Mouse (Mus musculus): ENCODE results near the gene Ywhag. TPM values are rescaled to one million over a fixed set of nuclear protein-coding genes. Genes with fewer than 3 reads are reported as not detected.

The Ywhag gene
- polyA plus RNA-seq, 1 experiment from 2014 or later: 168 TPM

DNA sequence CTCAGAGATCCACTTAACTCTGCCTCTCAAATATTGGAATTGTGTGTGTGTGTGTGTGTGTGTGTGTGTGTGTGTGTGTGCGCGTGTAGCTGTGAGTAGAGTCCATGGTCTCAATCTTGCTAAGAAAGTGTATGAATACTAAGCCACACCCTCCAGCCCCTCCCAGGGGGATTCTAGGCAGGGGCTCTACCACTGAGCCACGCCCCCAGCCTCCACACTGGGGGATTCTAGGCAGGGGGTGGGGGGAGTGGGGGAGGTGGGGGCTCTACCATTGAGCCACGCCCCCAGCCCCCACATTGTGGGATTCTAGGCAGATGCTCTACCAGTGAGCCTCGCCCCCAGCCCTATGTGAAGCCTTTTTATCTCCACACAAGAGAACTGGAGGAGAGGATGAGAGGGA lies 12.2 kb upstream of the Ywhag start:
- Histone ChIP-seq H3K4me1 (peaks cover 8% of the 10 kb centered on the region), H3K4me2 (no peak overlapping the region), H3K27me3 (no peaks in the 10 kb centered on the region), H3K9ac (no peak overlapping the region), H3K36me3 (no peaks in the 10 kb centered on the region), H3K9me3 (no peaks in the 10 kb centered on the region), H3K27ac (no peak overlapping the region), H3K4me3 (no peak overlapping the region)
- 79% methylated on average over 5 of the region's 5 CpGs for WGBS
- no peak for ATAC-seq (ENCODE audit: insufficient number of reproducible peaks, low FRiP score, low TSS enrichment, low read depth)

DNA sequence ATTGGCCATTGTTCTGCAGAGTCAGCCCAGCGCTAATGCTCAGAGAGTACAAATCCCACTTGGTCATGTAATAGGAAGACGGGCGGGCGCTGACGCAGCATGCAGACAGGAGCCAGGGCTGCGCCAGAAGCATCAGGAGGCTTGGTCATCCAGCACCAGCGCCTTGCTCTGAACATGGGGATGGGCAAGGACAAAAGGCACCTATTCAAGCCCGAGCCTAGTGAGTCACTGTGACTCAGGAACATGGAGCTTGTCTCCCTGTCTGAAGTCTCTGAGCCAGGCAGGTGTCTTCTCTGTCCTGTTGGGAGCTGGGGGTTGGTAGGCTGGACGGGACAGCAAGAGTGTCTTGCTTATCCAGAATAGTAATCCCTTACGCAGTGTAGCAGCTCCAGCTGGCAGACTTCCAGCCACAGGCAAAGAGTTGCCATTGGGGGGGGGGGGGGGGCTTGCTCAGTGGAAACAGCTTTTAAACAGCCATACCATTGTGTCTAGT lies 11.5 kb upstream of the Ywhag start:
- H3K27me3 ChIP-seq: no peaks in the 10 kb centered on the region
- no peak overlapping the region for H3K27ac ChIP-seq
- H3K36me3 ChIP-seq: no peaks in the 10 kb centered on the region
- no peaks in the 10 kb centered on the region for H3K9me3 ChIP-seq
- H3K9ac ChIP-seq: no peak overlapping the region
- WGBS: 56% methylated on average over 10 of the region's 10 CpGs
- H3K4me2 ChIP-seq: no peak overlapping the region
- peaks cover 8% of the 10 kb centered on the region for H3K4me1 ChIP-seq
- no peak overlapping the region for H3K4me3 ChIP-seq
- ATAC-seq (ENCODE audit: insufficient number of reproducible peaks, low FRiP score, low TSS enrichment, low read depth): no peak

DNA sequence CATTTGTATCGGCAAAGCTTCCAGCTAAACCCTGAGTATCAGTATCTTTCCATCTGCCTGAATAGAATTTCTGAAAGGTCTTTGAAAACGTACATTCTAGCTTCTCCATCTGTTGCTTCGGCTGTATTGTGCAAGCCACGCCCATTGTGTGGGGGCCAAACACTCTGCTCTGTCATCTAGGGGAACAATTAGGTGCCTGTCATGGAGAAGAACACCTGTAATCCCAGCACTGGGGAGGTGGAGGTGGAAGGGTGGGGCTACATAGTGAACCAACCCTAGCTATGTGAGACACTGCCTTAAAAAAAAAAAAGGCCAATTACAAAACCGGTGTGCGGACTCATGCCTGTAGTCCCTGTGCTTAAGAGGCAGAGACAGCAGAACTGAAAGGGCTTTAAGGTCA lies 8.3 kb upstream of the Ywhag start:
- no peak for ATAC-seq (ENCODE audit: insufficient number of reproducible peaks, low FRiP score, low TSS enrichment, low read depth)
- H3K27me3 ChIP-seq: no peaks in the 10 kb centered on the region
- H3K4me2 ChIP-seq: no peak overlapping the region
- peaks cover 8% of the 10 kb centered on the region for H3K4me1 ChIP-seq
- no peak overlapping the region for H3K9ac ChIP-seq
- no peaks in the 10 kb centered on the region for H3K36me3 ChIP-seq
- H3K27ac ChIP-seq: no peak overlapping the region
- no peak overlapping the region for H3K4me3 ChIP-seq
- no peaks in the 10 kb centered on the region for H3K9me3 ChIP-seq
- 65% methylated on average over 6 of the region's 6 CpGs for WGBS

DNA sequence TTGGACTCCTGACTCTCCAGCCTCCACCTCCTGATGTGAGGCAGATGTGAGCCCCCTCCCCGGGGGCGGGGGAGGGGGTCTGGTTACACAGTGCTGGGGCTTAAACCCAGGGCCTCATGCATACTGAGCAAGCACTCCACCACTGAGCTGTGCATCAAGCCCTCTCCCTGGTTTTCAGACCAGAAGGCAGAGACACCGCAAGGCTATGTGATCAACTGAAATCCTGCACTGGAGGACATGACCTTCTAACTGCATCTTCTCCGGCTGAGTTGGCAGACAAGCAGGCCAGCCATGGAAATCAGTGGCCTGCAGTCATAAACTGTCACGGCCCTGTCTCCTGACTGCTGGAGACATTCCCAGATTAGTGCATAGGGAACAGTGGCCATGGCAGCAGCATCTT lies 6.2 kb upstream of the Ywhag start:
- Histone ChIP-seq H3K27ac (no peak overlapping the region), H3K4me2 (no peak overlapping the region), H3K4me3 (no peak overlapping the region), H3K36me3 (no peaks in the 10 kb centered on the region), H3K27me3 (no peaks in the 10 kb centered on the region), H3K4me1 (no peaks in the 10 kb centered on the region; the same call in 1 of the 2 replicates), H3K9ac (no peak overlapping the region), H3K9me3 (no peaks in the 10 kb centered on the region)
- WGBS: 58% methylated on average over 5 of the region's 5 CpGs
- ATAC-seq (ENCODE audit: insufficient number of reproducible peaks, low FRiP score, low TSS enrichment, low read depth): no peak

DNA sequence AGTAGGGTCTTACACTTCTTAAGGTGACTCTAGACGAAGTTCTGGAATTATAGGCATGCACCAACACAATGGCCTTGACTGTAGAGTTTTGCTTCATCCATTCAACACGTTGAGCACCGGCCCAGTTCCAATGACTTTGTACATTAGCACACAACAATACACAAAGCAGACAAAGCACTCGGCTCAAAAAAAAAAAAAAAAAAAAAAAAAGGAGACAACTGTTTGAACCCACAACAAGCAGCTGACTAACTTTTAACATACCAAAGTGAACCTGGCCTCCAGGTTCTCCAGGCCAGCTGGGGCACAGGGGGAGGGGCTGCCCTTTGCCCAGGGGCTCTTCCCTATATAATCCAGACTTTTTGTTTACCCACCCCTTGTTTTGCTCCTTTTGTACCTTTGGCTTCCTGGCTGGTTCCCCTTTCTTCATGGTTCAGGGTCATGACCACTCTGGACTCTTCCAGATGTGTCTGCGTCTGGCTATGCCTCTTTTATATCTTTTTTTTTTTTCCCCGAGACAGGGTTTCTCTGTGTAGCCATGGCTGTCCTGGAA lies 1.3 kb upstream of the Ywhag start:
- 80% methylated on average over 6 of the region's 6 CpGs for WGBS
- no peak overlapping the region; the same call in 1 of the 2 replicates for H3K4me2 ChIP-seq

DNA sequence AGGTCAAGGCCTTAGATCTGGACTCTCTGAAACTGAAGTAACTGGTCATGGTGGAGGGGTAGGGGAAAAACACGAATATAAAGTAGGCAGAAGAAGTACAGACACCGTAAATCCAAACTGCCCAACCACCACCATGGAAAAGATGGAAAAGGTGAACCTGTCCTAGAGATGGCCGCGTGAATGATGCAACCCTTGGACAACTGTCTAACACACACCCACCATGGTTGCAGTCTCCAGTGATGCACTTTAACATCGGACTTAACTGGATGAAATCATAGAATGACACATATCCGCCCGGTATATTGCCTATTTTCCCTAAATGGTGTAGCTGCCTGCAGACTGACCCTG lies 734 bp upstream of the Ywhag start:
- no peaks in the 10 kb centered on the region for H3K27me3 ChIP-seq
- peak overlapping the region; percentile 75 for H3K4me3 ChIP-seq
- ATAC-seq (ENCODE audit: insufficient number of reproducible peaks, low FRiP score, low TSS enrichment, low read depth): no peak
- H3K27ac ChIP-seq: peak overlapping the region; percentile 98
- H3K4me2 ChIP-seq: peak overlapping the region; percentile 50
- WGBS: 46% methylated on average over 7 of the region's 7 CpGs
- no peak overlapping the region for H3K9ac ChIP-seq
- H3K9me3 ChIP-seq: no peaks in the 10 kb centered on the region
- H3K4me1 ChIP-seq: peaks cover 21% of the 10 kb centered on the region
- peaks cover 20% of the 10 kb centered on the region for H3K36me3 ChIP-seq

More for the DNA sequence above, 1.3 kb upstream of the Ywhag start:
- Histone ChIP-seq H3K9me3 (no peaks in the 10 kb centered on the region), H3K27me3 (no peaks in the 10 kb centered on the region), H3K9ac (no peak overlapping the region), H3K4me1 (peaks cover 21% of the 10 kb centered on the region), H3K36me3 (peaks cover 14% of the 10 kb centered on the region; the same call in 1 of the 2 replicates), H3K4me3 (no peak overlapping the region), H3K27ac (peak overlapping the region; percentile 98; the same call in 1 of the 2 replicates)
- no peak for ATAC-seq (ENCODE audit: insufficient number of reproducible peaks, low FRiP score, low TSS enrichment, low read depth)

DNA sequence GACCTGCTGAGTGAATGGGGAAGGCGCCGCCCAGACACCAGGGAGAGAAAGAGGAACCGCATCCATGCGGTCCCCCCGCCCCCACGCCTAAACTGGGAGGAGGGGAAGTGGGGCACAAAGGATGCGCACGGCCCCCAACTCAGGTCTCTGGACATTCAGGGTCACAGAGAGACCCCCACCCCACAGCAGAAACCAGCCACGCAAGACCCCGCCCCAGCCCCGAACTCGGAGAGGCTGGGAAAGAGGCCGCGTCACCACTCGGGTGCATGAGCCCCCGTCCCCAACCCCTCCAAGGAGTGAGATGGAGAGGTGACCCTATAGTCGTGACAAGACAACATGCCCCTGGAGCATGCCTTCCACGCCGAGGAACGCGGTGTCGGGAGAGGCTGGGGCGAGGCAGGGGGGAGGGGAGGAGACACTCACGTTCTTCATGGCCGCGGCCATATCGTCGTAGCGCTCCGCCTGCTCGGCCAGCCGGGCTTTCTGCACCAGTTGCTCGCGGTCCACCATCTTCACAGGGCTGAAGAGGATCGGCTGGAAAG lies 445 bp downstream of the Ywhag start:
- under 1% methylated on average over 34 of the region's 35 CpGs for WGBS
- H3K36me3 ChIP-seq: peaks cover 31% of the 10 kb centered on the region
- peak overlapping the region; percentile 75 for H3K4me3 ChIP-seq
- no peaks in the 10 kb centered on the region for H3K9me3 ChIP-seq
- peaks cover 21% of the 10 kb centered on the region for H3K4me1 ChIP-seq
- peak overlapping the region; percentile 67 for H3K9ac ChIP-seq
- peak overlapping the region; percentile 98 for H3K27ac ChIP-seq
- peak; percentile 63 for ATAC-seq (ENCODE audit: insufficient number of reproducible peaks, low FRiP score, low TSS enrichment, low read depth)
- H3K27me3 ChIP-seq: no peaks in the 10 kb centered on the region
- H3K4me2 ChIP-seq: peak overlapping the region; percentile 50

DNA sequence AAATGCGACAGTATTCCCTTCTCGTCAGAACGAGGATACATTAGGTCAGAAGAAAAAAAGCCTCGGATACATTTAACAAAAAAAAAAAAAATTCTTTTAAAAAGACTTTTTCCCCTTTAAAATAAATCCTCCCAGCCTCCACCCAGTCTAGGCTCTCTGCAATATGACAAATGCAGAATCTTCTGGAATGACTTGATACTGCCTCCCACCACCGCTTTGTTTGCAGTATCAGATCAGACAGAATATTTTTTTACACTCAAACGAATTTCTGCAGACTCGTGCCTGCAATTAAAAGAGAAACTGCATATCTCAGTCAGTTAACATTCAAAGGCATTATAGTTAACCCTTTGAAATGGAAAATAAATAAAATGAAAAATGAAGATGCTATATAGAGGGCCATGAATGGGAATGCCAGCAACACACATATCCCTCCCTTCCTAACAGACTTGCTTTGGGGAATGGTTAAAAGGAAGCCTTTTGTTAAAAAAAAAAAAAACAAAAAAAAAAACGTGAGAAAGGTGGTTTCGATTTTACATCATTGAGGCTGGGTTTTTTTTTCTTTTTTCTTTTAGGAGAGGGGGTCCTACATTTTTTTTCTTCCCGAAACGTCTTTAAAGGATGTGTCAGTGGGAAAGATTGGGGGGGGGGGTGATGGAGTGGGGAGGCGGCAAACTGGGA lies 1.1 kb downstream of the Ywhag start:
- Histone ChIP-seq H3K9me3 (no peaks in the 10 kb centered on the region), H3K4me1 (peaks cover 21% of the 10 kb centered on the region), H3K4me3 (peak overlapping the region; percentile 75), H3K9ac (peak overlapping the region; percentile 67), H3K27ac (peak overlapping the region; percentile 98), H3K4me2 (peak overlapping the region; percentile 50), H3K27me3 (no peaks in the 10 kb centered on the region), H3K36me3 (peaks cover 35% of the 10 kb centered on the region)
- 8% methylated on average over 12 of the region's 12 CpGs for WGBS
- ATAC-seq (ENCODE audit: insufficient number of reproducible peaks, low FRiP score, low TSS enrichment, low read depth): no peak

DNA sequence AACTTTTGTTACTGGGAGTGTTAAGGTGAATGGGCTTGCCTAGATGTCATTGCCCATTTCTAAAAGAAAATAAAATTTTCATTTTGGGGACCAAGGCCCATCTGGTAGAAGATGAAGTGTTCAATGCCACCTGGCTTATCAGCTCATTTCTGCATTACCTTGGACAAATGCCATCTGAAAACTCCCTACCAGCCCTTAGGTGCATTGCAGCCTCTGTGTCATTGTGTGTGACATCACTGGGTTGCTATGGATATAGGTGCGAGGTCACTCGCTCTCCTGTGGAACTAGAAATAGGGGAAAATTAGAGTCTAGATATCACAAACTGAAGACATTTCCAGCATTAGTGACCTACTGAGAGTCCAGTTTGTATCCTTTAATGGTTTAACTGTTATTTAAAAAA lies 2.1 kb downstream of the Ywhag start:
- no peaks in the 10 kb centered on the region for H3K27me3 ChIP-seq
- no peaks in the 10 kb centered on the region for H3K9me3 ChIP-seq
- H3K4me1 ChIP-seq: peaks cover 21% of the 10 kb centered on the region
- no peak overlapping the region for H3K9ac ChIP-seq
- no peak overlapping the region for H3K4me2 ChIP-seq
- WGBS: 76% methylated on average over 2 of the region's 2 CpGs
- ATAC-seq (ENCODE audit: insufficient number of reproducible peaks, low FRiP score, low TSS enrichment, low read depth): no peak
- H3K4me3 ChIP-seq: no peak overlapping the region
- H3K36me3 ChIP-seq: peaks cover 44% of the 10 kb centered on the region
- no peak overlapping the region for H3K27ac ChIP-seq

DNA sequence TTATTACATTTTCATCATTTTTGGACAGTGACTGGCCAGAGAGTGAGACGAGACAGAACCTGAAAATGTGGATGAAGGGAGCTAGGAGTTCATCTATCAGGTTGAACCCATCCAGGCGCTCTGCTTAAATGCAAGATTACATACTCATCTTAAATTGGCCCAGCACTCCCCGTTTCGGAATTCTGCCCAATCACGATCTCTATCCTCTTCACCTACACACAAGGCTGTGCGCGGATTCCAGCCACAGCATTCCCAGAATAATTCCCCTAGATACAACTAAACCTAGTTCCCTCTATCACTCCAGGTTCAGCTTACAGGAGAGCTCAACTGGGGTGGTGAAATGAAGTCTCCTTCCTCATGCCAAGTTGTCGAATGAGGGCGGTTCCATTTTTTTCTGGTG lies 2.9 kb downstream of the Ywhag start:
- no peak overlapping the region for H3K4me2 ChIP-seq
- H3K36me3 ChIP-seq: peaks cover 51% of the 10 kb centered on the region
- H3K9ac ChIP-seq: no peak overlapping the region
- no peak for ATAC-seq (ENCODE audit: insufficient number of reproducible peaks, low FRiP score, low TSS enrichment, low read depth)
- peaks cover 21% of the 10 kb centered on the region for H3K4me1 ChIP-seq
- 89% methylated on average over 9 of the region's 9 CpGs for WGBS
- H3K27me3 ChIP-seq: no peaks in the 10 kb centered on the region
- H3K27ac ChIP-seq: no peak overlapping the region
- H3K4me3 ChIP-seq: no peak overlapping the region
- H3K9me3 ChIP-seq: no peaks in the 10 kb centered on the region

DNA sequence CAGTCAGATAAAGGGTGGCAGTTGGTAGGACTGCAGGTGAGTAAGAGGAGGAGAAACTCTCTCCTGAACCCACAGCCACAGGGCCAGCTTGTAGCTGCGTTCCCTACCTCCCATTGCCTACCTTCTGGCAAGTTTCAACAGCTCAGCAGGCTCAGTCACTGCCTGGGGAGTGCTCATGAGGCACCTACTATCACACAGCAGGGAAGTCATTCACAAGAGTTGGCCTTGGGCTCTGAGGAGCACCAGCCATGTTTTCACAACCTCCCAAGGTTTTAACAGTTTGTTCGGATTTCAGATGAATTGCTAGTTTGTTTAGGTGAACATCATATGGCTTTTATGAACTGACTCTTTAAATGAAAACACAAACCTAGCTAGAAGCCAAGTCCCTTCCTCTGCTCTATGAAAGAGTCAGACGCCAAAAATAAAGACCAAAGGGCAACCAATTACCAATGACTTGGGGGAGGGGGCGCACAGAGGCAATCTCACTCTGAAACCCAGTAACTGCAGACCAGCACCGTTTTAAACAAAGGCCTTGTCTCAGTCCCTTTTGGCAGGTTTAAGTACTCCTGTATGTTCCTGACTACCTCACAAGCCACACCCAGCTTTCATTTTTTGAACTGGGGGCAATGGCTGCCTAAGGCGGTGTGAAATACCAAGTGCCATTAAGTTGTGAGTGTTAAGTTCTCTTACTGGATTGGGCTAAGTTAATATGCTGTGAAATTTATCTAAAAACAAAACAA lies 4.6 kb downstream of the Ywhag start:
- ATAC-seq (ENCODE audit: insufficient number of reproducible peaks, low FRiP score, low TSS enrichment, low read depth): no peak
- 75% methylated on average over 6 of the region's 6 CpGs for WGBS
- H3K9ac ChIP-seq: no peak overlapping the region
- no peak overlapping the region for H3K4me3 ChIP-seq
- peaks cover 18% of the 10 kb centered on the region for H3K4me1 ChIP-seq
- H3K4me2 ChIP-seq: no peak overlapping the region
- H3K36me3 ChIP-seq: peaks cover 62% of the 10 kb centered on the region
- no peaks in the 10 kb centered on the region for H3K27me3 ChIP-seq
- H3K9me3 ChIP-seq: no peaks in the 10 kb centered on the region
- H3K27ac ChIP-seq: no peak overlapping the region

DNA sequence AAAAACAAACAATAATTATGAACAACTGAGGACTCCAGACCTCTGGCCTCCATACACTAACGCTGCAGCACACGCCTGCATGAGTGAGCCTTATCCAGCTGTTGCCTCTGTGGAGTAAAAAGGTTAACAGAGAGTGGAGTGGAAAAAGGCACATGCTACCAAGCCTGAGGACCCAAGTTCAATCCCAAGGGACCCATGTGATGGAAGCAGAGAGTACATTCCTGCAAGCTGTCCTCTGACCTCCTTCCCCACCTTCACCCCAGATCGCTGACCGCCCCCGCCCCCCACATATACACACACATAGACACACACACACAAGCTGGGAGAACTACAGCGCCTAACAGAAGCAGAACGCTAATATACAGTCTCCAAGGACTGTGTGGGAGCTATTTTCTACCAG lies 10.5 kb downstream of the Ywhag start:
- WGBS: 92% methylated on average over 7 of the region's 7 CpGs
- H3K9ac ChIP-seq: no peak overlapping the region
- no peak for ATAC-seq (ENCODE audit: insufficient number of reproducible peaks, low FRiP score, low TSS enrichment, low read depth)

More for the DNA sequence above, 10.5 kb downstream of the Ywhag start:
- Histone ChIP-seq H3K27me3 (no peaks in the 10 kb centered on the region), H3K4me2 (no peak overlapping the region), H3K36me3 (peaks cover 69% of the 10 kb centered on the region), H3K9me3 (no peaks in the 10 kb centered on the region), H3K27ac (no peak overlapping the region), H3K4me1 (peaks cover 4% of the 10 kb centered on the region; the same call in 1 of the 2 replicates), H3K4me3 (no peak overlapping the region)
